Mouse (Mus musculus) Patski (cell line): ENCODE data around the gene Egfl8. TPM values are rescaled to one million over a fixed set of nuclear protein-coding genes. Genes with fewer than 3 reads are reported as not detected.

Experiments used
- ATAC-seq: fragments of 100-300 bp; one replicate; pipeline ENCODE4 v1.8.0; 2021
- CTCF ChIA-PET: fragments of 350-600 bp; sonication (Branson Sonifier 250); formaldehyde crosslinking; loops from one replicate; lab custom pipeline; 2022; ENCODE audit warnings: inconsistent platforms; lab: Charles Lee
- POLR2A ChIA-PET: fragments of 350-600 bp; sonication (Branson Sonifier 250); formaldehyde crosslinking; loops from one replicate; lab custom pipeline; 2022; ENCODE audit warnings: antibody characterized with exemption, inconsistent platforms; lab: Charles Lee
- DNase-seq: peaks from one replicate; pipeline ENCODE4 v3.0.0-alpha.2; 2011; ENCODE audit warnings: low read depth, low spot score
- H3K27me3 ChIP-seq: fragments of 371-371 bp; one replicate; pipeline ENCODE4 v1.5.1; 2021
- CTCF ChIP-seq: fragments of 100-300 bp; IDR thresholded peaks from one replicate; pipeline ENCODE4 v1.5.1; 2021
- in situ Hi-C: fragments of 300-500 bp; cut with MboI; formaldehyde crosslinking; loops from 3 replicates; pipeline ENCODE4 v1.11.1; 2018; ENCODE audit warnings: low pct_unique_long_range_greater_than_20kb, mixed read lengths
- polyA plus RNA-seq: library from polyadenylated mRNA; unstranded; gene quantifications from one replicate; pipeline ENCODE4 v1.2.3, GENCODE M21; 2021

Gene Egfl8
- polyA plus RNA-seq, 1 experiment from 2014 or later, result 2.5 TPM

GRCm38 (mm10) chr17:34585877-34586771 lies 29.6 kb downstream of the Egfl8 start:
- POLR2A ChIA-PET, result interaction anchor here (0.7 kb wide), 1 partner anchor 56 kb away, joined by 4 read pairs; no protein-coding TSS in a partner anchor
- TF ChIP-seq CTCF, result no peak
- H3K27me3 ChIP-seq, result no peaks in the 10 kb centered on the region
- DNase-seq (no peak), ATAC-seq (no peak)
- in situ Hi-C loops, result no loop called here
- CTCF ChIA-PET, result interaction anchor here (1.7 kb wide), 1 partner anchor 31 kb away, joined by 5 read pairs; no protein-coding TSS in a partner anchor

GRCm38 (mm10) chr17:34585121-34585520 lies 30.6 kb downstream of the Egfl8 start:
- no peak for ATAC-seq
- in situ Hi-C loops, result no loop called here
- ChIA-PET CTCF (interaction anchor here (1.7 kb wide), 1 partner anchor 30 kb away, joined by 5 read pairs; no protein-coding TSS in a partner anchor), POLR2A (interaction anchor here (0.7 kb wide), 1 partner anchor 20 kb away, joined by 9 read pairs; no protein-coding TSS in a partner anchor)
- TF ChIP-seq CTCF, result no peak
- DNase-seq, result no peak
- H3K27me3 ChIP-seq, result no peaks in the 10 kb centered on the region

DNA sequence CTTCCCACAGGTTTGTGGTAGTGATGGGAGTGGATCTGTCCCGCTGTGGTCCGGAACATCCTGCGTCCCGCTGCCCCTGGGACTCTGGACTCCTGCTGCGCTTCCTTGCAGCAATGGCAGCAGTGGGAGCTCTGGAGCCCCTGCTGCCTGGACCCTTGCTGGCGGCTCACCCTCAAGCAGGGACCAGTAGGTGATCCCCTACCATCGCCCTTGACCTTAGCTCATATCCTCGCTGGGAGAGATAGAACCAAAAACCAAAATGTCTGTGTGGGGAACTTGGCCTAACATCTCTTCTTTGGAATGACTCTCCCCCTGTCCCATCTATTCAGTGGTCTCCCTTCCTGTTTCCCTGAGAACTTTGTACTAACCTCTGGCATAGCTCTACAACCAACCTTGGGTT lies 32.0 kb downstream of the Egfl8 start:
- no peak for DNase-seq
- CTCF ChIA-PET, result no interaction called here
- no peak for TF ChIP-seq CTCF
- no peak for ATAC-seq
- in situ Hi-C loops, result no loop called here
- H3K27me3 ChIP-seq, result no peaks in the 10 kb centered on the region
- POLR2A ChIA-PET, result no interaction called here

GRCm38 (mm10) chr17:34583397-34583796 lies 32.4 kb downstream of the Egfl8 start:
- TF ChIP-seq CTCF, result no peak
- H3K27me3 ChIP-seq, result no peaks in the 10 kb centered on the region
- no peak for ATAC-seq
- CTCF ChIA-PET, result interaction anchor here (1.0 kb wide), 1 partner anchor 21 kb away, joined by 3 read pairs; no protein-coding TSS in a partner anchor
- in situ Hi-C loops, result no loop called here
- POLR2A ChIA-PET, result no interaction called here
- no peak for DNase-seq

DNA sequence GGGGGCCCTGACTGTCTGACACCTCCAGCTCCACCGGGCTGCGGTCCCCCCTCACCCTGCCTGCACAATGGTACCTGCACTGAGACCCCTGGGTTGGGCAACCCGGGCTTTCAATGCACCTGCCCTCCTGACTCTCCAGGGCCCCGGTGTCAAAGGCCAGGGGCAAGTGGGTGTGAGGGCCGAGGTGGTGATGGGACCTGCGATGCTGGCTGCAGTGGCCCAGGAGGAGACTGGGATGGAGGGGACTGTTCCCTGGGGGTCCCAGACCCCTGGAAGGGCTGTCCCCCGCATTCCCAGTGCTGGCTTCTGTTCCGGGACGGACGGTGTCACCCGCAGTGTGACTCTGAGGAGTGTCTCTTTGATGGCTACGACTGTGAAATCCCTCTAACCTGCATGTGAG lies 33.2 kb downstream of the Egfl8 start:
- no peak for TF ChIP-seq CTCF
- H3K27me3 ChIP-seq, result no peaks in the 10 kb centered on the region
- in situ Hi-C loops, result no loop called here
- DNase-seq, result no peak
- POLR2A ChIA-PET, result interaction anchor here (0.7 kb wide), 1 partner anchor 336 kb away, joined by 3 read pairs; no protein-coding TSS in a partner anchor
- ATAC-seq, result no peak
- CTCF ChIA-PET, result interaction anchor here (1.0 kb wide), 1 partner anchor 20 kb away, joined by 3 read pairs; no protein-coding TSS in a partner anchor

GRCm38 (mm10) chr17:34578070-34578469 lies 37.7 kb downstream of the Egfl8 start:
- ATAC-seq, result no peak
- in situ Hi-C loops, result no loop called here
- CTCF ChIA-PET, result no interaction called here
- no peak for DNase-seq
- POLR2A ChIA-PET, result no interaction called here
- TF ChIP-seq CTCF, result no peak
- peaks cover 9% of the 10 kb centered on the region for H3K27me3 ChIP-seq

GRCm38 (mm10) chr17:34576577-34576976 lies 39.2 kb downstream of the Egfl8 start:
- ATAC-seq, result no peak
- no peak for TF ChIP-seq CTCF
- in situ Hi-C loops, result no loop called here
- ChIA-PET CTCF (no interaction called here), POLR2A (no interaction called here)
- DNase-seq, result no peak
- peaks cover 9% of the 10 kb centered on the region for H3K27me3 ChIP-seq

- no peak for DNase-seq
- ChIA-PET CTCF (interaction anchor here (1.4 kb wide), 1 partner anchor 48 kb away, joined by 5 read pairs; no protein-coding TSS in a partner anchor), POLR2A (no interaction called here)
- ATAC-seq, result no peak
- peaks cover 26% of the 10 kb centered on the region for H3K27me3 ChIP-seq
- no peak for TF ChIP-seq CTCF
- in situ Hi-C loops, result no loop called here
Measured at GRCm38 (mm10) chr17:34572361-34572760, 43.4 kb downstream of the Egfl8 start.

DNA sequence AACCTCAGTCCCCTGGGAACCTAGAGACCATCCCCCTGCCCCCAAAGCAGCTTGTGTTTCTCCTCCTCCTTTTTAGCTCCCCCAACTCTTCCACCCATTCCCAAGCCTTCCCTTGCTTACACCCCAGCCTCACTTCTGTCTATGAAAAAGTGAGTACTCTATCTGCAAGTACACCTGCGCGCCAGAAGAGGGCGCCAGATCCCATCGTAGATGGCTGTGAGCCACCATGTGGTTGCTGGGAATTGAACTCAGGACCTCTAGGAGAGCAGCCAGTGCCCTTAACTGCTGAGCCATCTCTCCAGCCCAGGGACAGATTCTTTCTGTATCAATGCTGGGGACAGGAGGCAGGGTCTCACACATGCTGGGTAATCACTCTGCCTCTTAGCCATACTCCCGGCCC lies 43.9 kb downstream of the Egfl8 start:
- POLR2A ChIA-PET, result no interaction called here
- no peak for TF ChIP-seq CTCF
- ATAC-seq (no peak), DNase-seq (no peak)
- in situ Hi-C loops, result no loop called here
- CTCF ChIA-PET, result interaction anchor here (1.4 kb wide), 1 partner anchor 49 kb away, joined by 5 read pairs; no protein-coding TSS in a partner anchor
- H3K27me3 ChIP-seq, result peaks cover 31% of the 10 kb centered on the region

DNA sequence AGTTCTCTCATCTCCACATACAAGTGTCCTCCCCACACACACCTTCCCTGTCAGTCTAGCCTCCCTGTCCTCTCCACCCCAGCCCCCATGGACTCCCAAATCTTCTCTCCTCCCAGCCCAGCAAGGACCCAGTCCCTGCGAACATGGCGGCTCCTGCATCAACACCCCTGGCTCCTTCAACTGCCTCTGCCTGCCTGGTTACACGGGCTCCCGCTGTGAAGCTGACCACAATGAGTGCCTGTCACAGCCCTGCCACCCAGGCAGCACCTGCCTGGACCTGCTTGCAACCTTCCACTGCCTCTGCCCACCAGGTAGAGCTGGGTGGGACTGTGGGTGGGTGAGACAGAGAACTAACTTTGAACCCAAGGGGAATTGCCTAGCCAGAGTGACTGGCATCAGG lies 45.9 kb downstream of the Egfl8 start:
- ChIA-PET POLR2A (no interaction called here), CTCF (no interaction called here)
- peaks cover 49% of the 10 kb centered on the region for H3K27me3 ChIP-seq
- DNase-seq (no peak), ATAC-seq (no peak)
- in situ Hi-C loops, result no loop called here
- no peak for TF ChIP-seq CTCF

DNA sequence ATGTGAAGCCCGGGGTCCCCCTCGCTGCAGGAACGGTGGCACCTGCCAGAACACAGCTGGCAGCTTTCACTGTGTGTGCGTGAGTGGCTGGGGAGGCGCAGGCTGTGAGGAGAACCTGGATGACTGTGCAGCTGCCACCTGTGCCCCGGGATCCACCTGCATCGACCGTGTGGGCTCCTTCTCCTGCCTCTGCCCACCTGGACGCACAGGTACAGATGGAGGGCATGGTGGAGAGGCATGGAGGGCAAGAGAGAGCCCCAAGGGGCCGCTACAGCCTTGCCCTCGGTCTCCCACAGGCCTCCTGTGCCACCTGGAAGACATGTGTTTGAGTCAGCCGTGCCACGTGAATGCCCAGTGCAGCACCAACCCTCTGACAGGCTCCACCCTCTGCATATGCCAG lies 47.4 kb downstream of the Egfl8 start:
- TF ChIP-seq CTCF, result no peak
- peaks cover 43% of the 10 kb centered on the region for H3K27me3 ChIP-seq
- no peak for DNase-seq
- in situ Hi-C loops, result no loop called here
- CTCF ChIA-PET, result no interaction called here
- POLR2A ChIA-PET, result no interaction called here
- ATAC-seq, result no peak
